Mouse (Mus musculus) adrenal gland, postnatal 25 days (tissue): ENCODE measurements around the gene Tmem45b. TPM values are rescaled to one million over a fixed set of nuclear protein-coding genes. Genes with fewer than 3 reads are reported as not detected.
"Not testable (repeated sequence)": the region's sequence is repeated elsewhere in the genome, so short reads cannot be mapped to it uniquely, and the experiment has no call there.

Experiments used
- DNase-seq: peaks from one replicate; pipeline ENCODE4 v3.0.0; 2021; ENCODE audit warnings: mixed read lengths
- long read RNA-seq: library from polyadenylated mRNA; stranded (forward); transcript quantifications from one replicate; pipeline ENCODE4 v2.0.0, GENCODE M21; 2021
- total RNA-seq: library from RNA; stranded (reverse); gene quantifications from 2 replicates; pipeline ENCODE4 v1.2.3, GENCODE M21; 2021

Gene Tmem45b
- 21.9 and 25.6 TPM in 2 replicates for total RNA-seq
- long read RNA-seq, transcript Tmem45b-201 (6 exons, 1,799 nt), result major isoform, 24 of 31 reads
- long read RNA-seq, partial matches to known transcripts, result 1 of 31 reads
- long read RNA-seq, other reads (novel, unspliced or antisense), result 6 of 31 reads

GRCm38 (mm10) chr9:31463692-31464474 is at the start of gene Tmem45b:
TSS of gene Tmem45b (minus strand) at chr9:31464462.
- no peak for DNase-seq

- no peak for DNase-seq
These were observed 43.9 kb upstream of the Tmem45b start for GRCm38 (mm10) chr9:31508189-31508588.

- not testable (repeated sequence) for DNase-seq
These were observed 37.0 kb upstream of the Tmem45b start for GRCm38 (mm10) chr9:31501221-31501620.

GRCm38 (mm10) chr9:31463190-31463589 is 1.1 kb downstream of the Tmem45b start:
- no peak for DNase-seq

GRCm38 (mm10) chr9:31454356-31454755 is 9.9 kb downstream of the Tmem45b start:
- DNase-seq, result no peak

- peak; percentile 45 for DNase-seq
These were observed 12.1 kb downstream of the Tmem45b start for GRCm38 (mm10) chr9:31452166-31452565.

- no peak for DNase-seq
These were observed 15.0 kb downstream of the Tmem45b start for GRCm38 (mm10) chr9:31449145-31449772.

GRCm38 (mm10) chr9:31444236-31444635 is 20.0 kb downstream of the Tmem45b start:
- DNase-seq, result no peak

- DNase-seq, result no peak
These were observed 22.8 kb downstream of the Tmem45b start for GRCm38 (mm10) chr9:31441487-31441886.

GRCm38 (mm10) chr9:31440366-31440765 is 23.9 kb downstream of the Tmem45b start:
- DNase-seq, result no peak

- DNase-seq, result no peak
These were observed 24.9 kb downstream of the Tmem45b start for GRCm38 (mm10) chr9:31439341-31439740.

- DNase-seq, result no peak
These were observed 25.4 kb downstream of the Tmem45b start for GRCm38 (mm10) chr9:31438834-31439233.

- no peak for DNase-seq
These were observed 26.4 kb downstream of the Tmem45b start for GRCm38 (mm10) chr9:31437861-31438260.

GRCm38 (mm10) chr9:31435415-31435814 is 28.8 kb downstream of the Tmem45b start:
- DNase-seq, result no peak

- DNase-seq, result no peak
These were observed 30.8 kb downstream of the Tmem45b start for GRCm38 (mm10) chr9:31433431-31433830.

GRCm38 (mm10) chr9:31432336-31432975 is 31.8 kb downstream of the Tmem45b start:
- DNase-seq, result peak; percentile 38

- no peak for DNase-seq
These were observed 32.5 kb downstream of the Tmem45b start for GRCm38 (mm10) chr9:31431751-31432150.

- no peak for DNase-seq
These were observed 34.3 kb downstream of the Tmem45b start for GRCm38 (mm10) chr9:31430011-31430410.

- DNase-seq, result no peak
These were observed 35.3 kb downstream of the Tmem45b start for GRCm38 (mm10) chr9:31428971-31429370.

GRCm38 (mm10) chr9:31422143-31422542 is 42.1 kb downstream of the Tmem45b start:
- no peak for DNase-seq

- DNase-seq, result no peak
These were observed 45.4 kb downstream of the Tmem45b start for GRCm38 (mm10) chr9:31418821-31419220.

- DNase-seq, result no peak
These were observed 52.1 kb downstream of the Tmem45b start for GRCm38 (mm10) chr9:31412165-31412564.

GRCm38 (mm10) chr9:31405217-31405616 is 59.0 kb downstream of the Tmem45b start:
- DNase-seq, result peak; percentile 37
